Mouse (Mus musculus) right cerebral cortex, postnatal 10 days (tissue): ENCODE results near the gene Nnat.
A peak's percentile ranks its signal among the peaks of the same experiment; 100 is the strongest.
"Not testable (repeated sequence)": the region's sequence is repeated elsewhere in the genome, so short reads cannot be mapped to it uniquely, and the experiment has no call there.

Source experiments
- DNase-seq, 2 experiments: peaks; one replicate each; pipeline ENCODE4 v3.0.0; 2021; ENCODE audit warnings: low spot score in 2 of 2

Nnat gene

DNA sequence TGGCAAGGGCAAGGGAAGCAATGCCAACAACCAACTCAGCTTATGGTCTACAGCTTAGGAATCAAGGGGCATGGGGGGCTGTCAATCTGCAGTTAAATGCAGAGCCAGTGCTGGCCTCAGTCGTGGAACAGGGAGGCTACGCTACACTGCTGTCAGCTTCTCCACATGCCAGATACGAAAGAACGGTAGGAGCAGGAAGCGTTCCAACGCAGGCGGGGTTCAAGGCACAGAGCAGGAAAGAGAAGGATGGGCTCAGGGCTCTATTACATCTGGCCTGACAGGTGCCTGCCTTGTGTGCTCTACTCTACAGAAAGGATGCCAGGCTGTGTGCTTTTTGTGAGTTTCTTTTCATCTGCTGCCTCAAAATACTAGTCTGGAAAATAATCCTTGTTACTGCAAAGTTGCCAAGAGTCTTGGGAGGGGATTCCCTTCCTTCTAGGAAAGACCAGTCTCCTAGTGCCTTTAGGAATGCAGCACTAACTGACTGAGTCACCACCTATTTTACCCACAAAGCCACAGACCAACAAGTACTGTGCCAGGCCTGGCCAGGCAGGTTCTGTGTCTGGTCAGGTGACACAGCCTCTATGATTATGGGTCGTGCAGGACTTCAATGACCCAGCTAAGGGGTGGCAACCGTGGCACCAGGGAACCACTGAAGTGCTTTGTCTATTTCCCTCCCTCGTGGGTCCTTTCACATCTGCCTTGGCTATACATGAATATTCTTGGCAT lies 7.6 kb upstream of the Nnat start:
- no peak for DNase-seq

DNA sequence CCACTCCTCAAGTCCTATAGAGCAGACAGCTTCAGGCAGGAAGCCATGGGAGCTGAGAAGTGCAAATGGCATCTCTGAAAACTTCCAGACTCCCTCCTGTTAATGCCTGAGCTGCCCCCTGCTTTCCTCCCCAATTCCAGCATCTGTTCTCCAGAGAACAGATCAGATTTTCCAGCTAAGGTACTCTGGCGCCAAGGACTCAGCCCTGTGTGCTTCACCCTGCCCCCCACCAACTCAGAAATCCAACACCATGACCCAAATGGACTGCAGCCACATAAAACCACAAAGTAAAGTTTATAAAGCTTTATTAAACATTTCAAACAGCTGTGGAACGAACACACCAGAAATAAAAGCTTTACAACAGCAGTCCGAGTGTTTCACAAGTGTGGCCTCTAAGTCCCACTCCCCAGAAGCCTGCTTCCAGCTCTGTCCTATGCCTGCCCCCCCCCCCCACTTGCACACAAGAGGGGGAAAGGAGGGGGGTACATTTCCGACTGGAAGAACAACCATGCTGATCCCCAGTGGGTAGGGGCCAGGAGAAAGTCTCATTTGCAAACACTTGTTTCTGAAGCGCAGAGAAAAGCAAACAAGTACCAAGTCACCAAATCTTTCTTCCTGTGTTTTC lies 3.7 kb upstream of the Nnat start:
- DNase-seq, result no peak

DNA sequence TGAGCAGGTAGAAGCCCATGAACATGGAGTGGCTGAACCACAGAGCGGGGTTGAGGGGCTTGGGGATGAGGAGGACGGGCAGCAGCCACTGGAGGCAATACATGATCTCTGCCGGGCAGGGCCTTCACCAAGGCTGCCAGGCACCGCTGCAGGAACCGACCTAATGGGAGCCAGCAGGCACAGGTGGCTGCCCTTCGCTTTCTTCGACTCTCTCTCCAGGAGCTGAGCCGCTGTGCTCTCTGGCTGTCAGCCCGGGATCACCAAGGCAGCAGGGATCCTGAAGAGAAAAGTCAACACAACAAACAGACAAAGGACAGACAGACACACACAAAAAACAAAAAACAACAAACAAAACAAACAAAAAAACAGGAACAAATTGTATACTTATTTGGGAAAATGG lies 1.8 kb upstream of the Nnat start:
- DNase-seq, result no peak

DNA sequence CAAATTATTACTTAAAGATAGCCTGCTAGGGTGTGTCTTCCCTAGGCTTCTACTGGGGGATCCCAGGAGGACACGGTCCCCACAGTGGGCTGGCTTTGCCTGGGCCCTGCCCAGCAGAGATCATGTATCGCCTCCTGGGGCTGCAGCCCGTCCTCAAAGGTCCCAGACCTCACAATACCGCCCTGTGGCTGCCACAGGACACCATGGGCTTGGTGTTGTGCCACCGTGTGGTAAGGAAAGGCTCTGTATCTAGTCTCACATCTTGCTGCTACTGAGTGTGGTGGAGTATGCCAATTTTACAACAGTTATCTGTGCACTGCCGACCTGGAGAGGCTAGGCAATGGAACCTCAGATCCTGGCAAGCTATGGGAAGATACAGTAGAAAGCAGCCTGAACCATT lies 1.4 kb upstream of the Nnat start:
- DNase-seq, result no peak

DNA sequence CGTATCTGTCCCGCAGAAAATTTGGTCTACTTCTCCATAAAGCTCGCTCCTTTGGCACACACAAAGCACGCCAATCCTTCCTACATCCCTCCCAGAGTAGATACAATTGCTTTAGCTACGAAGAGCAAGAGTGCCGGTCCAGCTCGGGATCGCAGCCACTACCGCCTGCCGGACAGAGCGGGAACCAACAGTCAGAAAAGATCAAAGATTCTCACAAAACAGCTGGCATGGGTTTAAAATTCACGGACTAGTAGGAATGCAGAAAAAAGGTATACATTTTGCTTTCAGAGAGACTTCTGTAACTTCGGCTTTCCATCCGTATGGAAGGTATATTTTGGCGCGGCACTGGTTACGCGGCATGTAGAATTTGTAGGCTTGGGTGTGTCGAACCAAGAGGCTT lies 438 bp upstream of the Nnat start:
- no peak for DNase-seq

DNA sequence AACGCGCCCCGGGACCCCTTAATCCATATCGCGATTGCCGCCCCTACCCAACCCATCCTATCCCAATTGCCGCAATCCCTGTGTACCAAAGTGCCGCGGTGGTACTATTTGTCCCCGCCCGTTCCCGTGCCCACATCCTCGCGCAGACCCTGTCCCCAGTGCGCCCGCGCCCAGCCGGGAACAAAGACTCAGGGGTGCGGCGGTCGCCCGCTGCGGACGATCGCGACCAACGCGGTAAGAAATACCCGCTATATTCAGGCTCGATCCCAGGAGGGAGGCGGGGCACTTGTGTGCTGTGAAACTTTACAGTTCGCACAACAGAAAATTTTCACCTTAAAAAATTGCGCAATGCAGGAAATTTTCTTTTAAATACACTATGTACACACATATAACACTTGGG lies 424 bp downstream of the Nnat start:
- no peak for DNase-seq

DNA sequence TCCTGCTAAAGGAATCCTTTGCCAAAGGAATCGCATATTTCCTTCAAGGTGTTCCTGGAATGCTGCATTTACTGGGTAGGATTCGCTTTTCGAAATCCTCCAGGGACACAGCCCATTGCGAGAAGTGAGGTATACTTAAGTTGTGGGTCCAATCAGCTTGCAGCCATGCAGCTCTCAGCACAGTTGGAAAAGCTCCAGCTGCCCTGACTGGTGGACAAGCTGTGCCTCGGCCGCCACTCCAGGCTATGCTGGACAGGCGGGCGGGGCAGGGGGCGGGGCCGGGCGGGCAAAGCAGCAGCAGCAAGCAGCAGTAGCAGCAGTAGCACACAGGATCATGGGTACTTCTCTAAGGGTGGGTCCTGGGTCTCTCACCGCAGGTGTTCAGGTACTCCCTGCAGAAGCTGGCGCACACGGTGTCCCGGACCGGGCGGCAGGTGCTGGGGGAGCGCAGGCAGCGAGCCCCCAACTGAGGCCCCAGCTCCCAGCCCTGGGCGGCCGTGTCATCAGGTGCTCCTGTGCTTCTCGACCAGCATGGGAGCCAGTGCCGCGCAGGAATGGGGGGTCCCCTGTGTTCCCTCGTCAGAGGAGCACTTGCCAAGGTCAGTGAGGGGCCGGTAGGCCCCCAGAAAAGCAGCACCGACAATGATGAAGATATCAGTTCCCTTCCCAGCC lies 1.4 kb downstream of the Nnat start:
- peak; percentile 88 for DNase-seq

DNA sequence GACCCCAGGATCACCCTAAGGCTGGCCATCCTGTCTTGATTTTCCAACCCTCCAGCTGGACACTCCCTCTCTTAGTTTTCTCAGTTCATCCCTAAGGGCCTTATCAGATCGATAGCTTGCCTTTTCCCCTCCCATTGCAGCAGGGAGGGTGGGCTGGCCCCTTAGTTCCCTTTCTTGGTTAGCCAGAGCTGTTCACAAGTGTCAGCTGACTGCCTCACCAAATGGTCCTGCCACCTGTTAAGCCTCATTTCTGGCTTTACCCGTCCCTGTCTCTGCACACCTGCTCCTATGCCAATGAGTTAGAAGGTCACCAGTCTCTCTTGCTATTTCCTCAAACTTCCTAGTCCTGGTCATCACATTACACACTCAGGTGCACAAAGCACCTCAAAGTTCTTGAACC lies 3.2 kb downstream of the Nnat start:
- peak in 1 of 2 experiments; percentile 27 for DNase-seq

DNA sequence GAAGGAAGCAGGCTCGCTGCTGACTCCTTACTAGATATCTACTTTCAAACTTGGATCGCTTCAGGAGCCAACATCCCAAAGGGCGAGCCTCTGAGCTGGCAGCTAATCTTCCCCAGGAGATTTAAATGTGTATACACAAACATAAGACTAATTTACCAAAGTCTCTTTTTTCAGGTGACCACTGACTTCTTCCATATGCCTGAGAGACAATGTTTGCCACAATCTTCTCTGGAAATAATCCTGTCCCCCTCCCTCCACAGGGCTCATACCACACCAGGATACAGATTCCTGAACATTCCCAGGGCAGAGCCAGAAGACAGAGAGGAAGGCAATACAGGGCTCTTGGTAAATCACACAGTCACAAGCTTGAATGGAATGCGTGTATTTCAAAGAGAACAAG lies 4.8 kb downstream of the Nnat start:
- peak in 1 of 2 experiments; percentile 9 for DNase-seq

DNA sequence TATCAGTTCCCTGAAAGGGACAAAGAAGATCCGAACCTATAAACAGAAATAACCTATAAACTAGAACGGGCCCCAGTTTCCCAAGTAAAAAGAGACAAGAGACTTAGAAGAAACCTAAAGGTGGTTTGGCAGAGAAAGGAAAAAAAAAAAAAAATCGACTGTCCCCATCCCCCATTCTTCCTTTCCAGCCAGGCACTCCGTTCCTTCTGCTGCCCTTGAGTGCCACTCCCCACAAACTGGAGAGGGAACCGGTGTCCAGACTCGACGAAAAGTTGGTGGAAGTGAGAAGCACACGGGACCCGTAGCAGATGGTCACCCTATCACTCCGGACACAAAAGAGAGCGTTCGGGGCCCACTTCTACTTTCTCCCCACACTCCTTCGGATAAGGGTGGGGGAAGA lies 5.6 kb downstream of the Nnat start:
- DNase-seq, result peak; percentile 28 to 30

DNA sequence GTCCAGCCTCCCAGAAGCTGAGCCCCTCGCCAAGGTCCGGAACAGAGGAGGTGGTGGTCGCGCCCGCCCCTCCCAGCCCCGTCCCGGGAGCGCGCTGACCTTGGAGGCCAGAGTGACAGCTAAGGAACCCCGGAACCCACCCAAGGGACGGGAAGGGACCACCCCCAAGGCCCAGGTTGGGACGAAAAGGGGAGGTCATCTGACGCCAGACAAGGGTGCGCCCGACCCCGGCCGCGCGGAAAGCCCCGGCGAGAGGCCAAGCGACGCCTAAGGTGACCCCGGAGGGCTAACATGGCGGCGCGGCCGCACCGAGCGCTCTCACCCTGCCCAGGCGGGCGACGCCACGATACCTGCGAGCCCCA lies 6.0 kb downstream of the Nnat start:
- no peak for DNase-seq

DNA sequence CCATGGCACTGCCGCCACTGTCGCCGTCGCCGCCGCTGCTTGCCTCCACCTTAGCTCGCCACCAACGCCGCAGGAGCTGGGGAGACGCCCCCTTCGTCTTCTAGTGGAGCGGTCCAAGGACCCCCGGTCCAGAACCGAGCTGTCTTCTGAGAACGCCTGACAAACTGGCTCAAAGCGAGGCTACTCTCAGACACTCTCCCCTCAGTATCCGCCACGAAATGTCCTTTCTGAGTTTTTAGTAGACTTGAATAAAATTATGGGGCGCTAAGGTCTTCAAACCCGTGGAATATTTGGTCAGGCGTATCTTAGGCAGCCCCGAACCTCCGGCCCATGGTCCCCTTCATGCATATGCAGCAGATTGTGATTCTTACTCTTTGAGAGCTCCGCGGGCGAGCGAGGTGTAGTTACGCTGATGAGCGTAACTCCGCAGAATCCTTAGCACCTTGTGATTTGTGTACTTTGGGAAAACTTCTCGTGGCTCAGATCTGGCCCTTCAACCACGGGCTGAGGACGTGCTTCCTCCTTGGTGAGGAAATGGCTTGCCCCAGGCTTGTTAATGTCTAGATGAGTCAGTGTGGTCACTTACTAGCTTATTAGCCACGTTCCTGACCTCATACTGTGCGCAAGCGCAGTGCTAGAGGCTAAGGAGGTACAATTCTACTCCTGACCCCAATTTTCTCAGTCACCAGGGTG lies 6.5 kb downstream of the Nnat start:
- DNase-seq, result peak; percentile 85 to 86

DNA sequence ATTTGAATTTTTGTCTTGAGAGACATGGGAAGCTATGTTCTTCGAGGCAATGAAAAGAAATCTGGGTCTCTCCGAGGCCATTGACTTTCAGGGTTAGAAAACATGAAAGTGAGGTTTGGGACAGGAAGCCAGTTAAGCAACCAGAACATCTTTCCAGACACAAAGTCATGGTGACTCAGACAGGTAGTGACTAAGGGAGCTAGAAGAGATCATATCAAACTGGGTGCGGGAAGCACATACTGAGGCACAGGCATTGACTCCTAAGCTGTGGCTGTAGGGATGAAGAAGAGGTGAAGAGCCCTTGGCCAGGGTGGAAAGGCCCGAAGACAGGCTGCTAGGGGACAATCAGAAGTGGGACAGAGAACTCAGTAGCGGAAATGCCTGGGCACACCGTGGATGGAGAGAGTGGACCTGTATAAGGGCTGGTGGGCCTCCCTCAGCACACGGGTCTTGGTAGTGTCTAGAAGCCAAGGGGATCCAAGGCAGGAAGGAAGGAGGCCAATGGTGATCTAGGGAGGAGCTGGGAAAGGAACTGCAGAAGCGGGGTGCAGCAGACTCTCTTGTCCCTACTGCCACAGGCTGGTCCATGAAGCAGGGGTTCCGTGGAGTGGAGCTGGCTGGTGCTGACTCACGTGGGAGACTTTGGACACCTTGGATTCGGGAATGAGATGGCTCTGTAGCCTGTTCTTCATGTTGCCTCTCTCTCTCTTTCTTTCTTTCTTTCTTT lies 7.5 kb downstream of the Nnat start:
- DNase-seq, result peak; percentile 19 to 27

DNA sequence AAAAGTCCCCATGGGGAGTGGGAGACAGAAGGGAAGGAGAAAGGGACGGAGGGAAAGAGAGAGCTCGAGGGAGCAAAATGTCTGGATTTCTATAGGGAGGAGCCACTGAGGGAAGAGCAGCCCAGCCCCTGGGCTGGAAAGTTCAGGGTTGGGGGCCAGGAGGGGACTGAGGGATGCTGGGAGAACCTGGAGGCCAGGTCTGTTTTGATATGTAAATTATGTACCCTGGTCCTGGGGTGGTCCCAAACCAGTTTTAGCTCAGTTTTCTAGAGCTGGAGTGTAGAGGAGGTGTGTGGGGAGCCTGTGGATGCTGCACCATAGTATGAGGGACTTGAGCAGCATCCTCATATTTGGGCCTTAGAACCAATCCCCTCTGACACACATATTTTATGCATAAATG lies 9.0 kb downstream of the Nnat start:
- DNase-seq, result peak; percentile 14 to 19

DNA sequence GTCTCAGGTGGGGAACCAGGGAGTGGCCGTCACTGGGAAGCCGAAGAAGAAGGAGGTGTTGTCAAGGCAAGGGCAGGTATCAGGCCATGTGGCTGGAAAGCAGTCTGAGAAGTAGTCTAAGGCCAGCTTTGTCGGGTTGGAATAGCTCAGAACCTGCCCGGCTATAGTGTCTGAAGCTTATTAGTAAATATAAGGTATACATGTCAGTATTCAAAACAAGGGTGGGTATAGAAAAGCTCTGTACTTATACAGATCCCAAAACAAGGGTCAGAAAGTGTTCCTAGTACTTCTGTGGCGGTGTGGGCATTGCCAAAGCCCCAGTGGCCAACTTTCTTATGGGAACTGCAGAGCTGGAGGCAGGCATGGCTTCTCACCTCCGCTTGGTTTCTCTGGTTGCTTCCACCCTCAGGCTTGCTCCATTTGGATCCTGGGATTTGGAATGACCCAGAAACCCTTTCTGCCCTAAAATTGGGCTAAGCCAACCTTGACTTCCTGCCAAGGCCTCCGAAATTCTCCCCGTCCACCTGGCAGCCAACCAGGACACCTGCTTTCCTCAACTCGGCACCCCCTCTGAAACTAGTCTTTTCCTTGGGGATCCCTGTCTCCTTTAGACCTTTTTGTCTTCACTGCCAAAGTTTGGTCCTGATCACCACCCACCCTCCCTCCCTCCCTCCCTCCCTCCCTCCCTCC lies 10.1 kb downstream of the Nnat start:
- peak in 1 of 2 experiments; percentile 44 for DNase-seq

DNA sequence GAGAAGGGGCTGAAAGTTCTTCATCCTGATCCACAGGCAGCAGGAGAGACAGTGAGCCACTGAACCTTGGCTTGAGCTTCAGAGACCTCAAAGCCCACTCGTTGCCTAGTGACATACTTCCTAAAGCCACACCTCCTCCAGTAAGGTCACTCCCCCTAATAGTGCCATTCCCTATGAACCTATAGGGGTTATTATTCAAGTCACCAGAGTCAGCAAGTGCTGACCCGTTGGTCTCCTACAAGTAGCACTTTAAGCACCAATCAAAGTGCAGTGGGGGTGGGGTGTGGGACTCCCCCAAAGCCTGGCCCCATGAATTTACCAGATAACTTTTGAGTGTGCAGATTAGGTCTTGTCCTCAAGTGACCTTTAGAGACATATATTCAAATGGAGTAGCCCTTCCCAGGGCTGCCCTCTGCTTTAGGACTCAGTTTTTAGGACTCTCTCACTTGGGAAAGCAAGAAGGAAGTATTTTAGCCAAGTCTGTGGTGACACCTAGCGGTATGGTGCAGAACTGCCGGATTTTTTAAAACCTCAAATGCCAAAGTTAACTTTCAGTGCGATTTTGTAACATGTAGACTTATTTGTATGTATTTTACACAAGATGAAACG lies 11.4 kb downstream of the Nnat start, which contains the start of gene Blcap:
Gene Blcap, minus strand, starts transcription at position 51 of the 609 bp plus-strand sequence.
- DNase-seq, result peak; percentile 62 to 67

DNA sequence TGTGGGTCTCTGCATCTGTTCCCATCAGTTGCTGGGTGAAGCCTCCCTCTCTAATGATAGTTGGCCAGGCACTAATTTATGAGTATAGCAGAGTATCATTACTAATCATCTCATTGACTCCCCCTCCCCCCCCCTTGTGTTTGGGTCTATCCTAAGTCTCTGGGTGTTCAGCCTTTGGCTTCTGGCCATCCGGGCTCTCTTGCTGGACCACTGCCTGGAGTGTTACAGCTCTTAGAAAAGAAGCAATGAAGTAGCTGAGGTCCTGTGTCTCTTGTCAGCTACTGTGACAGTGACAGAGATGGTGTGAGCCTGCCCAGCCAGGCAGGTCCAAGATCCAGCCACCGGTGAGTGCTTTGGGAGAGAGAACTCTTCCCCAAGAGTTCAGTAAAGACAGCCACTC lies 12.9 kb downstream of the Nnat start:
- peak in 1 of 2 experiments; percentile 45 for DNase-seq

DNA sequence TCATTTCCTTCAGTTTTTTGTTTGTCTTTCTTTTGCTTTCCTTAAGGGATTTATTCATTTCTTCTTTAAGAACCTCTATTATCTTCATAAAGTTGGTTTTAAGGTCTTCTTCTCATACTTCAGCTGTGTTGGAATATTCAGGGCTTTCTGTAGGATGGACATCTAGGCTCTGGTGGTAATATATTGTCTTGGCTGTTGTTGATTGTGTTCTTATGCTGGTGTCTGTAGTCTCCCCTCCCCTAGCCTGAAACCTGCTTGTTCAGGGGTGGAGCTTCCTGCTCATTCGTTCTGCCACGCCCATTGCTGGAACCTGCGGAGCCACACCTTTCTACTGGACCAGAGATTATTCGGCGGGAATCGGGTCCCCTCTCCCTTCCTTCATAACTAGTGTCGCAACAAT lies 25.5 kb downstream of the Nnat start:
- not testable (repeated sequence) for DNase-seq

DNA sequence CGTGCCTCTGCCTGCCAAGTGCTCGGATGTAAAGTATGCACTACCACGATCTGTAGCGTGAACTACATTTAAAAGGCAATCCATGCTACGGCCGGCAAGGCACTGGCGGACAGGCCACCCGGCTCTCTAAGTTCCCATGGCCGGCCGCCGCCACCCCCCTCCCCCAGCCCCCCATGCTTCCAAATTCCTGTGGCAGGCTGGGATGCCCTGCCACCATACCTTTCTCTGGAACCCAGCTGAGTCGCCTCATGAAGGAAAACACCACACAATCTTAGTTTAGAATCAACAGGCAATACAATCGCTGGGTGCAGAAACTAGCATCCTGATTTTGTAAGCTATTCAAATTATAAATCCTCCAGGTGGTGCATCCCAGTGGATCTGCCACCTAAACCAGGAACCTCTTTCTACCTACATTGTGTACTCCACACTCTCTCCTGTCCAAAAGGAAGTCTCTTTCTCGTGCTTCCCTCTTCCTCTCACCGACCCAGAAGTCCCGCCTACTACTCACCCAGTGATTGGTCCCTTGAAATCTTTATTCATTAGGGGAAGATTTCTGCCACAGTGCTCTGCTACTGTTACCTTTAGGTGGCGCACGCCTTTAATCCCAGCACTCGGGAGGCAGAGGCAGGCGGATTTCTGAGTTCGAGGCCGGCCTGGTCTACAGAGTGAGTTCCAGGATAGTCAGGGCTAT lies 37.1 kb downstream of the Nnat start:
- peak in 1 of 2 experiments; percentile 11 for DNase-seq

DNA sequence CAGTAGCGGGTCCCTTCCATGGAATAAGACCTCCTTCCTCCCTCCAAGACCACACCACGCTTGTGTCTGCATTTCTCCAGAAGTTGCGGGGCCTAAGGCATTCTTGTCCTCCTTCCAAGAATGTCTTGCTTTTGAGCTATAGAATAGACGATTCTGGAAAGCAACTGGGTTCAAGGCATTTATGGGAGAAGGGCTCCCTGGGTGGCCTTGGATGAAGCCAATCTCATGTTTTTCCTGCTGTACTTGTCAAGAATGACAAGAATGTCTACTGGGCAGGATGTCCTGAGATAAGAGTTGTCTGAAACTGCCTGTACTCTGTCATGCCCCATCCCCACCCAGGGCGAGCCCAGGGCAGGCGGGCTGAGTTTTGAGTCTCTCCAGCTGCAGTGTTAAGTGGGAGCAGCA lies 41.6 kb downstream of the Nnat start:
- DNase-seq, result peak in 1 of 2 experiments; percentile 15
